Mouse (Mus musculus): Measurements from ENCODE around the gene Hepacam2.
"Not testable (repeated sequence)": the region's sequence is repeated elsewhere in the genome, so short reads cannot be mapped to it uniquely, and the experiment has no call there.

Hepacam2 gene

DNA sequence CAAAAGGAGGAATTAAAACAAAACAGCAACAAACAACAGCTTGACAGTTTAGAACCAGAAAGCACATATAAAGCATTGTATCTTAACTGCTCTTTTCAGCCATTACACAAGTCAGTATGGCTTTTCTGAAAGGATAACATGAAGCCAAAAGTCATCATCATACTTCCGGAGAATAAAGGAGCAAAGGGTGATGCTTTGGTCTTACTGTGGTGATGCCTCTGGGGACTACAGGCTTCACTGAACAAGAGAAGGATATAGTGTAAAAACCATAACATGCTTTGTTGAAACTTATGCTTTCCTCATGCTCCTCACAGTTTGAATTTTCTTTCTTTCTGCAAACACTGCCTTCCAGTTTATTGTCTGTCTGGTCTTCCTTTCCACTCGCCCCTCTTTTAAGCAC, 34.5 kb downstream of the Hepacam2 start:
- peak in 1 of 2 experiments; percentile 18 for DNase-seq (ENCODE audit: low spot score in 2 of 2)

DNA sequence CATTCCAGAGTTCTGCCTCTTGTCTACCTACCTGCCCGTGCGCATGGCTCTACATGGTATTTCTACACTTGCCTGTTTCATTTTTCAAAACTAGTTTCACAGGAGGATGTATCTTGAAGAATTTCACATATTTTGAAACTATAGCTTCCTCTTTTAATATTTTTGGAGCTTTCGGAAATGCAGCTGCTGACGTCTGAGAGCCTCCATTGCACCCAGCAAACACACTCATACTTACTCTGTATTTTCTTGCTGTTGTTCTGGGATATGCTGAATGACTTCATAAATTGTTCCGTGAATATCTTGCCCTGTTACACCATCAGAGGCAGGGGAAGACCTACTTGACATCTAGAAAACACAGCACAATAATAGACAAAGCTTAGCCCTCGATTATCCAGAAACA, 35.1 kb downstream of the Hepacam2 start:
- peak; percentile 9 to 20 for DNase-seq (ENCODE audit: low spot score in 2 of 2)

DNA sequence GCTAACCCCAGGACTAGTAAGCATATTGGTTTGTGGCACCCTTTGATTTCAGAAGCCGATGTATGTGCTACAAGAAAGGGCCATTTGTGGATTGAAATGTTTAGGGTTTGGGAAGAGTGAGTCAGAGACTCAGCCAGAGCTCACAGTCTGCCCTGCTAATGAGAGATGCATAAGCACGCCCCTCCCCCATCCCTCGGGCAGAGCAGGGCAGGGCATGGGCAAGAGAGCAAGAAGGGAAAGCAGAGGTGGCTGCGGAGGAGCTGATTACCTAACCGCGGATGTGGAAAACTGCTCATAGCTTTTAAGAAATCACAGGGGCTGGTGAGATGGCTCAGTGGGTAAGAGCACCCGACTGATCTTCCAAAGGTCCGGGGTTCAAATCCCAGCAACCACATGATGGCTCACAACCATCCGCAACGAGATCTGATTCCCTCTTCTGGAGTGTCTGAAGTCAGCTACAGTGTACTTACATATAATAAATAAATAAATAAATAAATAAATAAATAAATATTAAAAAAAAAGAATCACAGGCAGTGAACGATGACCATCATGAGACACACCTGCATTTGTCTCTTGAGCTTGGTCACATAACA, 42.1 kb downstream of the Hepacam2 start:
- peak in 1 of 2 experiments; percentile 3 for DNase-seq (ENCODE audit: low spot score in 2 of 2)

DNA sequence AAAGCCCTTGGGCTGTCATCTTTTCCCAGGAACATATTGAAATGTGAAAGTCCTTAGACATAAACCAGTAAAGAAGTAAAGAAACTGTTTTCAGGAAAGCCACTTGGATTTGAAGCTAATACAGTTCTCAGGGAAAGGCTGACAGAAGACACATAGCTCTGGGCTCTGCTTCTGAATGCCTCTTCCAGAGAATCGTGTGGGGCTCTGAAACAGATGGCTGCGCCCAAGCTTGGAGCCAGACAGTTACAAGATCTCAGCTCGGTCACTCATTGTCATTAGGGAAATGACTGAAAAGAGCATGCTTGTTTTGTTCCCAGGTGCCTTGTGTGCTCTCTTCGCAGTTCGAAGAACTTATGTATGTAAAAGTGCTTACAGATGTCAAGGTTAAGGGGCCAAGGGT, 43.7 kb downstream of the Hepacam2 start:
- DNase-seq (ENCODE audit: low spot score in 2 of 2) = no peak

DNA sequence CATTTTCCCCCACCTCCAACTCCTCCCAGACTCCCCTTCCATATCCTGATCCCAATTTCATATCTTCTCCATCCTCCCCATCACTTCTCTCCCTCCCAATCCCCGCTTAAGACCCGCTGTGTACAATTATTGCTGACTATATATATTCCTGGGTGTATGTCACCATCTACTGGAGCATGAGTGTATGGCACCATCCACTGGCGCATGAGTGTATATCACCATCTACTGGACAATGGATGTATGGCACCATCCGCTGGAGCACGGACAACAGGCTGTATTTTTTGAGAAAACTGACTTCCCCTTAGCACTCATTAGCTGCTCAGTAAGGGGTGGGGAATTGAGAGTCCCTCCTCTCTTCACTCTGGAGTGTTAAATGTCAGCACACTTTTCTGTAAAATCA, 50.7 kb downstream of the Hepacam2 start:
- peak; percentile 69 to 76 for DNase-seq (ENCODE audit: low spot score in 2 of 2)

DNA sequence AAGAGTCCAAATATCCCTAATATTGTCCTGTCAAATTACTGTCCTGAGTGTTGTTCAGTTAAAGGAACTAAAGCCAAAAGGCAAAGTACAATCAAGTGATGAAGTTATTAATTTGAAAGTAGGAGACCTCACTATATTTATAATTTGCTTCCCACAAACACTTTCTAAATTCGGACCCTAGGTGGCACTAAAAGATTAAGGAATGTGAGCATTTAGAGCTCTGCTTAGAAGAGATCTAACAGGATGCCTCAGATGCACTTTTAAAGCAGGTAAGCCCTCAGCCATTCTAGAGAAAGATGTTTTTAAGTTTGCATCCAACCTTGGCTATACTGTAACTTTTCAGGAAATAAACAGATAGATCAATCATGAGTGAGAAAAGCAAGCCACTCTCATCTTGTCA, 54.2 kb downstream of the Hepacam2 start:
- no peak for DNase-seq (ENCODE audit: low spot score in 2 of 2)

DNA sequence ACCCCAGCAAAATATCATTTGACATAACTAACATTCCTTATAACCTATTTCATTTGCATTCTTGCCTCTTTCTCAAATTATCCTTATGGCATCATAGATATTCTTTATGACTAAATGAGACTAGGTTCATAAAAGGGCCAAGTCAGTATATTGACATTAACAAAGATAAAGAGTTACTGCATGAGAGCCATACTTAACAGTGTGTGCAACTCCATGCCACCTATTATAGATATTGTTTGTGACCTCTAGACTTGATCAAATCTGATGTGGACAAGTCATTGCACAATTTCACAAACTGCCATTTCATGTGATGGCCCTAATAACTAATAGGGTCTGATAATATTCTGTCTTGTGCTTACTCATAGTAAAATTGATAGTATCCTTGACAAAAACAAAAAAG, 62.0 kb downstream of the Hepacam2 start:
- no peak for DNase-seq (ENCODE audit: low spot score in 2 of 2)

DNA sequence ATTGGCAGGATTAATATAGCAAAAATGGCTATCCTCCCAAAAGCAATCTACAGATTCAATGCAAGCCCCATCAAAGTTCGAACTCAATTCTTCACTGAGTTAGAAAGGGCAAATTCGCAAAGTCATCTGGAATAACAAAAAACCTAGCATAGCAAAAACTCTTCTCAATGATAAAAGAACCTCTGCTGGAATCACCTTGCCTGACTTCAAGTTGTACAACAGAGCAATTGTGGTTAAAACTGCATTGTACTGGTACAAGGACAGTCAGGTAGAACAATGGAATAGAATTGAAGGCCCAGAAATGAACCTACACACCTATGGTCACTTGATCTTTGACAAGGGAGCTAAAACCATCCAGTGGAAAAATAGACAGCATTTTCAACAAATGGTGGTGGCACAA, 67.1 kb downstream of the Hepacam2 start:
- not testable (repeated sequence) for DNase-seq (ENCODE audit: low spot score in 2 of 2)

DNA sequence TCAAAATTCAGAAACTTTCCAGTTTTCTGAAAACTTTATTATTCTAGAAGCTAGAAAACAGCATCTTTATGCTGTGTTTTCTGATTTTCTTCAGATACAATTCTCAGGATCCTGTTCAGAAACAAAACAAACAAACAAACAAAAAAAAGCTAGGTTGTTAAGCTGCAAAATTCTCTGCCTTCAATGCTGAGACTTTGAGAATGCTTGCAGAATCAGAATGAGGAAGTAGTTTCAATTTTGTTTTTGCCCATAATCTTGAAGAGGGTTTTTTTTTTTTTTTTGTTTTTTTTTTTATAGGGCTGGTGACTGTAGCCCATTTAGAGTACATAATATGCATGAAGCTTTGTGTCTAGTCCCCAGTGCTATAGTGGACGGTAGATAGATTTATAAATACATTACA, 71.1 kb downstream of the Hepacam2 start:
- peak in 1 of 2 experiments; percentile 38 for DNase-seq (ENCODE audit: low spot score in 2 of 2)

DNA sequence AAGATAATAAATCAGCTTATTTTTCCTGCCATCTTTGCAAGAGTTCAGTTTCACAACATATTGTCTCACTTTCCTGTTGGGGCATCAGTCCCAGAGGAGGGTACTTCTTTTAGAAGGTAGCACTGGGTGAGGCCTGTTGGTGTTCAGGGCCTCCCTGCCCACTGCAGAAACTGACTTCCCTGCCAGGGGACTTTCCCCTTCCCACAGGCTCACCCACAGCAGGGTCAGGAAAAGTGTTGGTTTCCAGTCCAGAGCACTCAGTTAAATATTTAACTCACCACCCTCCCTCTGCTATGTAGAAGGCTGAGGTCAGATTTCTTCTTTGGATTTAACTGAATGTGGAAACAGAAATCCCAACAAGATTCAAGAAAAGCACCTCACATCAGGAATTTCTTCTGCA, 72.8 kb downstream of the Hepacam2 start:
- DNase-seq (ENCODE audit: low spot score in 2 of 2) = peak; percentile 47 to 53

DNA sequence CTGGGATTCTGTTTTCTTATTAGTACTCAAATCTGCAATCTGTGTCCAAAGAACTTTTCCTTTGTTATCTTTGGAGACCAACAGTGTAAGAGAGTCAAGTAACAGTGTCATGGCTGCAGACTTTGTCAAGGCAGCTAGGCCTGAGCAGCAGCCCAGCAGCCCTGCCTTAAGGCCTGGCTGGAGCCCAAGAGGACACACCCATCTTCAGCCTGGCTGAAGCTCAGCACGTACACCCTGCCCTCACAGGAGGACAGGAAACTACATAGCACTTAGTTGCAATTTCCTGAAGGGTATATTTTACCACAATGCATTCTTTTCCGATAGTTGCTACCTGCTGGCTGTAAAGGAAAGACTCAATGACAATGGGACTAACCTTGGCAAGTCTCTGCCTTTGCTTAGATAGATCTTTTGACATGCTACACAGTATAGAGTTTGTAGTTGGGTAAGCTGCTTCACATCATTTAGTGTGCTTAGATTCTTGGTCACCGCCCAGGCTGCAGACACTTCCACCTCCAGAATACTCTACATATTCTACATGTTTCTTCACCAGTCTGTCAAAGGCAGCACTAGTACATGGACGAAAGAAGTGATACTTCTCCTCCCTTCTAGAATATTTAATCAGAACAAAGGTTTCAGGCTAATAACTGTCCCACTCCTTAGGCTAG, 73.4 kb downstream of the Hepacam2 start:
- DNase-seq (ENCODE audit: low spot score in 2 of 2) = peak; percentile 35 to 56
